Mouse (Mus musculus) left cerebral cortex, adult 2 months (tissue): ENCODE results near the gene Ubap2. TPM values are rescaled to one million over a fixed set of nuclear protein-coding genes. Genes with fewer than 3 reads are reported as not detected.

Source experiments
- DNase-seq, 2 experiments: peaks; one replicate each; pipeline ENCODE4 v3.0.0; 2021 to 2022; ENCODE audit warnings: low spot score in 2 of 2, mixed read lengths in 1 of 2; ENCODE audit errors: extremely low spot score in 1 of 2
- H3K27ac ChIP-seq: fragments of 200-600 bp; 2 replicates; pipeline ENCODE4 v1.8.1; 2022
- H3K4me3 ChIP-seq: fragments of 200-600 bp; 2 replicates; pipeline ENCODE4 v1.8.1; 2022
- CTCF ChIP-seq: fragments of 200-600 bp; IDR thresholded peaks from 2 replicates; pipeline ENCODE4 v1.8.1; 2022; ENCODE audit warnings: antibody characterized with exemption, mild to moderate bottlenecking, moderate library complexity
- intact Hi-C: fragments of 180-260 bp; cut with DNase I; formaldehyde crosslinking; loops from one replicate; pipeline ENCODE4 v1.15.1; 2025
- long read RNA-seq, 2 experiments: library from polyadenylated mRNA; stranded (forward); transcript quantifications; one replicate each; pipeline ENCODE4 v2.0.0; 2021; ENCODE audit warnings: borderline mapping rate in 2 of 2
- total RNA-seq, 2 experiments: library from RNA; stranded (reverse); gene quantifications; 2 replicates each; pipeline ENCODE4 v1.2.3; 2021

Gene Ubap2
- 10 to 100 TPM; 39.4 to 42.2 TPM for total RNA-seq
- long read RNA-seq, experiment 1, full-length matches to known transcripts: 43 of 82 reads
- long read RNA-seq, experiment 1, partial matches to known transcripts: 9 of 82 reads
- long read RNA-seq, experiment 1, other reads (novel, unspliced or antisense): 30 of 82 reads
- long read RNA-seq, experiment 2, full-length matches to known transcripts: 27 of 64 reads
- long read RNA-seq, experiment 2, partial matches to known transcripts: 13 of 64 reads
- long read RNA-seq, experiment 2, other reads (novel, unspliced or antisense): 24 of 64 reads

- TF ChIP-seq CTCF: no peak
Observed at GRCm38 (mm10) chr4:41274980-41275850, at the start of gene Ubap2. TSS of gene Ubap2 (minus strand) at chr4:41275144.

GRCm38 (mm10) chr4:41320971-41321370, 46.0 kb upstream of the Ubap2 start:
- intact Hi-C loops: no loop called here
- no peak for DNase-seq

More at GRCm38 (mm10) chr4:41274980-41275850, at the start of gene Ubap2:
- H3K27ac ChIP-seq: peak within 1 kb of the TSS; percentile 98
- peak within 1 kb of the TSS; percentile 89 for H3K4me3 ChIP-seq
- DNase-seq: peak; percentile 94 to 95
- intact Hi-C loops: loop anchor here (1.0 to 5.0 kb wide), 2 partner anchors 39 to 138 kb away; partner anchors contain the start of genes Dcaf12 and Ube2r2

GRCm38 (mm10) chr4:41318267-41318666, 43.3 kb upstream of the Ubap2 start:
- Histone ChIP-seq H3K4me3 (no peak overlapping the region), H3K27ac (no peak overlapping the region)
- intact Hi-C loops: no loop called here
- TF ChIP-seq CTCF: no peak; the same call in 1 of the 2 replicates
- DNase-seq: no peak

More at GRCm38 (mm10) chr4:41320971-41321370, 46.0 kb upstream of the Ubap2 start:
- TF ChIP-seq CTCF: no peak
- H3K4me3 ChIP-seq: no peak overlapping the region
- no peak overlapping the region for H3K27ac ChIP-seq

GRCm38 (mm10) chr4:41315173-41315572, 40.2 kb upstream of the Ubap2 start:
- intact Hi-C loops: loop anchor here (2.0 kb wide), 1 partner anchor 76 kb away; no protein-coding TSS in a partner anchor
- Histone ChIP-seq H3K27ac (peak overlapping the region; percentile 78), H3K4me3 (peak overlapping the region; percentile 93)
- no peak for DNase-seq
- TF ChIP-seq CTCF: no peak

- intact Hi-C loops: loop anchor here (1.0 to 2.0 kb wide), 3 partner anchors 35 to 76 kb away; partner anchors contain the start of gene Ubap2
- Histone ChIP-seq H3K4me3 (peak within 1 kb of the TSS; percentile 93), H3K27ac (peak within 1 kb of the TSS; percentile 97)
- TF ChIP-seq CTCF: no peak
- peak; percentile 95 for DNase-seq
Observed at GRCm38 (mm10) chr4:41314141-41315129, 39.5 kb upstream of the Ubap2 start, which contains the start of gene Dcaf12. TSS of gene Dcaf12 (minus strand) at chr4:41314889.

GRCm38 (mm10) chr4:41313722-41314121, 38.8 kb upstream of the Ubap2 start:
- no peak for TF ChIP-seq CTCF
- no peak for DNase-seq
- Histone ChIP-seq H3K4me3 (peak overlapping the region; percentile 93), H3K27ac (peak overlapping the region; percentile 97)
- intact Hi-C loops: loop anchor here (1.0 to 2.0 kb wide), 3 partner anchors 36 to 77 kb away; partner anchors contain the start of gene Ubap2

GRCm38 (mm10) chr4:41310567-41311563, 35.9 kb upstream of the Ubap2 start:
- H3K27ac ChIP-seq: no peak overlapping the region
- no peak overlapping the region for H3K4me3 ChIP-seq
- no peak for TF ChIP-seq CTCF
- intact Hi-C loops: no loop called here
- no peak for DNase-seq

- H3K27ac ChIP-seq: no peak overlapping the region
- no peak for TF ChIP-seq CTCF
- intact Hi-C loops: no loop called here
- DNase-seq: no peak
- no peak overlapping the region for H3K4me3 ChIP-seq
Observed at GRCm38 (mm10) chr4:41307406-41307805, 32.5 kb upstream of the Ubap2 start.

GRCm38 (mm10) chr4:41304302-41304701, 29.4 kb upstream of the Ubap2 start:
- TF ChIP-seq CTCF: no peak
- no peak for DNase-seq
- H3K4me3 ChIP-seq: no peak overlapping the region
- H3K27ac ChIP-seq: no peak overlapping the region; the same call in 1 of the 2 replicates
- intact Hi-C loops: no loop called here

- Histone ChIP-seq H3K4me3 (no peak overlapping the region), H3K27ac (no peak overlapping the region)
- DNase-seq: no peak
- no peak for TF ChIP-seq CTCF
- intact Hi-C loops: no loop called here
Observed at GRCm38 (mm10) chr4:41303671-41304070, 28.7 kb upstream of the Ubap2 start.
